Mouse (Mus musculus) stomach, embryonic 14.5 days (tissue): ENCODE results near the gene Sema4c. TPM values are rescaled to one million over a fixed set of nuclear protein-coding genes. Genes with fewer than 3 reads are reported as not detected.

Experiments
- ATAC-seq: fragments of 200-750 bp; cut with Nextera tagmentation; 2 replicates; pipeline ENCODE4 v1.8.0; 2017; ENCODE audit warnings: low read depth, moderate TSS enrichment; ENCODE audit not compliant: insufficient number of reproducible peaks, insufficient read depth, low FRiP score
- H3K27ac ChIP-seq: fragments of 300-500 bp; sonication (generic); 2 replicates; pipeline ENCODE4 v1.5.1; 2014; ENCODE audit warnings: mild to moderate bottlenecking, low read length, moderate library complexity, mixed read lengths
- H3K27me3 ChIP-seq: fragments of 300-500 bp; sonication (generic); 2 replicates; pipeline ENCODE4 v1.6.1; 2014; ENCODE audit warnings: low read length, control low read depth, mixed read lengths; ENCODE audit not compliant: control insufficient read depth, insufficient read depth
- H3K36me3 ChIP-seq: fragments of 300-500 bp; sonication (generic); 2 replicates; pipeline ENCODE4 v1.6.1; 2014; ENCODE audit warnings: mild to moderate bottlenecking, control low read depth, low read length, moderate library complexity, mixed read lengths; ENCODE audit not compliant: control insufficient read depth, insufficient read depth
- H3K4me1 ChIP-seq: fragments of 300-500 bp; sonication (generic); 2 replicates; pipeline ENCODE4 v1.6.1; 2014; ENCODE audit warnings: low read length, control low read depth, mixed read lengths; ENCODE audit not compliant: control insufficient read depth, insufficient read depth
- H3K4me2 ChIP-seq: fragments of 300-500 bp; sonication (generic); replicated peaks from 2 replicates; pipeline ENCODE4 v1.6.1; 2014; ENCODE audit warnings: low read depth, low read length, control low read depth
- H3K4me3 ChIP-seq: fragments of 300-500 bp; sonication (generic); 2 replicates; pipeline ENCODE4 v1.5.1; 2014; ENCODE audit warnings: low read depth, low read length, control low read depth
- H3K9ac ChIP-seq: fragments of 300-500 bp; sonication (generic); replicated peaks from 2 replicates; pipeline ENCODE4 v1.6.1; 2014; ENCODE audit warnings: low read depth, mild to moderate bottlenecking, control low read depth, low read length, moderate library complexity, mixed read lengths
- H3K9me3 ChIP-seq: fragments of 300-500 bp; sonication (generic); 2 replicates; pipeline ENCODE4 v1.6.1; 2016; ENCODE audit warnings: low read depth, low read length, control low read depth; ENCODE audit not compliant: control insufficient read depth
- WGBS: fragments of 180-500 bp; shearing (Covaris S2); extraction: QIAGEN DNeasy Blood & Tissue Kit; methylation state at CpG from one replicate; pipeline ENCODE4 v1.1.7; 2014; 5-methylcytosine and 5-hydroxymethylcytosine counted together
- microRNA-seq: library from miRNA; unstranded; fragments of <30 nt; microRNA quantifications from one replicate; pipeline ENCODE4, GENCODE M21; 2016
- polyA plus RNA-seq: library from polyadenylated mRNA; unstranded; fragments of >200 nt; fragmentation: Nextera tagmentation; extraction: Ambion mirVana; gene quantifications from 2 replicates; pipeline ENCODE4 v1.2.1, GENCODE M21; 2014

The Sema4c gene
- polyA plus RNA-seq, 1 experiment from 2014 or later, result 4.2 TPM

GRCm38 (mm10) chr1:36511289-36512021, 46.7 kb downstream of the Sema4c start, which contains the start of gene Cnnm3:
TSS of gene Cnnm3 (plus strand) at chr1:36511867.
- Histone ChIP-seq H3K27ac (peak within 1 kb of the TSS; percentile 99), H3K36me3 (peaks cover 5% of the 10 kb centered on the region; the same call in 1 of the 2 replicates), H3K4me2 (peak within 1 kb of the TSS; percentile 96), H3K9me3 (no peaks in the 10 kb centered on the region), H3K4me1 (peaks cover 19% of the 10 kb centered on the region), H3K27me3 (no peaks in the 10 kb centered on the region), H3K4me3 (peak within 1 kb of the TSS; percentile 82), H3K9ac (peak within 1 kb of the TSS; percentile 81)
- WGBS, result 1% methylated on average over 51 of the region's 51 CpGs
- peak; percentile 98 for ATAC-seq

DNA sequence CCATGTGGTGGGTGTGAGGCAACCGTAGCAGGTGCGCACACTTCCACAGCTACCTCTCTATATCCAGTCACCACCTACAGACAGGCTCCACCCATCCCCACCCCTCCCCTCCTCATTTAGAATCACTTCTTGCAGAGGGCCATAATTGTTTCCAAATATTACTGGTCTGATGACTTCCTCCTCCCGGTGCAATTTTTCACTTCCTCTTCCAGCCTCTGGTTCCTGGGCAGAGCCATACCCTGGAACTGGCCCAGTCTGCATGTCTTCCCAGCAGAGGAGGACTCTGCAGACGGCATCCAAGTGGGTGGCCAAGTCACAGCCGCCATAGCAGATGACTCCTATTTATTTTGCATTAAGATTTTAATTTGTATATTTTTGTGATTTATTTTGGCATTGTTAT, 49.9 kb downstream of the Sema4c start:
- Histone ChIP-seq H3K4me2 (no peak overlapping the region), H3K27me3 (no peaks in the 10 kb centered on the region), H3K27ac (no peak overlapping the region), H3K9me3 (no peaks in the 10 kb centered on the region), H3K9ac (no peak overlapping the region), H3K4me3 (no peak overlapping the region), H3K36me3 (peaks cover 5% of the 10 kb centered on the region; the same call in 1 of the 2 replicates), H3K4me1 (peaks cover 4% of the 10 kb centered on the region)
- WGBS, result 76% methylated on average over 5 of the region's 5 CpGs
- ATAC-seq, result no peak

DNA sequence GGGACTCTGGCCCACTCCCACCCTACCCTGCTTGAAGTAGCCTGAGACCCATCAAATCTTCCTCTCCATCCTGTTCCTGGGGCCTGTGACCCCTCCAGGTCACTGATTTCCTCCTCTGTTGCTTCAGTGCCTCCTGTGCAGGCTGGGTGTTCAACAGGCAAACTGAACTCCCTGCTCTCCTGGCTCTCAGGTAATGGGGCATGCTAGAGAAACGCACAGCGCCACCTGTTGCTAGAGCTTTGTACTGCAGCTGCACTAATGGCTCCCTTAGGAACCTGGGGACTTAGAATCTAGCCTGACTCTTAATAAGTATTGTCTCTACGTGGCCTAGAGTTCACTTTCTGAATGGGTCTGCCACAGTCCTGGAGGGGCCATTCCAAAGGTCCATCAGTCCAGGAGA, 56.9 kb downstream of the Sema4c start:
- WGBS, result 7% methylated on average over 3 of the region's 3 CpGs
- no peak overlapping the region for H3K27ac ChIP-seq
- no peak for ATAC-seq

More for the DNA sequence above, 56.9 kb downstream of the Sema4c start:
- H3K4me1 ChIP-seq, result no peaks in the 10 kb centered on the region
- H3K4me3 ChIP-seq, result no peak overlapping the region
- no peaks in the 10 kb centered on the region for H3K9me3 ChIP-seq
- peaks cover 3% of the 10 kb centered on the region for H3K36me3 ChIP-seq
- H3K4me2 ChIP-seq, result no peak overlapping the region
- no peaks in the 10 kb centered on the region for H3K27me3 ChIP-seq
- H3K9ac ChIP-seq, result no peak overlapping the region

Small RNA genes lying within 50 kb of the gene (microRNA-seq; reads per million reads assigned to microRNA genes)
- not detected for gene Gm47280

Other genes starting within 250 kb of the Sema4c start
- 44.7 and 45.1 TPM in 2 replicates for gene Kansl3, start 189.2 kb downstream of the Sema4c start, polyA plus RNA-seq
- 0.61 and 0.77 TPM in 2 replicates for gene Fer1l5, start 186.1 kb downstream of the Sema4c start, polyA plus RNA-seq
- gene Lman2l, start 113.1 kb downstream of the Sema4c start, polyA plus RNA-seq, result 31.9 and 35.0 TPM in 2 replicates
- 14.1 and 14.4 TPM in 2 replicates for gene Cnnm4, start 86.7 kb downstream of the Sema4c start, polyA plus RNA-seq
- gene Cnnm3, start 46.5 kb downstream of the Sema4c start, polyA plus RNA-seq, result 6.2 and 8.4 TPM in 2 replicates
- gene Ankrd23, start 21.5 kb downstream of the Sema4c start, polyA plus RNA-seq, result 16.8 and 19.4 TPM in 2 replicates
- 0.39 TPM in 1 of 2 replicates, not detected in the other for gene Gm42417, start 18.9 kb downstream of the Sema4c start, polyA plus RNA-seq
- gene Ankrd39, start 10.9 kb downstream of the Sema4c start, polyA plus RNA-seq, result 26.2 and 30.4 TPM in 2 replicates
- 0.74 and 1.1 TPM in 2 replicates for gene Fam178b, start 124.8 kb upstream of the Sema4c start, polyA plus RNA-seq
- gene Cox5b, start 133.1 kb upstream of the Sema4c start, polyA plus RNA-seq, result 613 and 651 TPM in 2 replicates
- gene 4933424G06Rik, start 151.8 kb upstream of the Sema4c start, polyA plus RNA-seq, result not detected in 2 replicates
- 86.9 and 91.3 TPM in 2 replicates for gene Actr1b, start 156.1 kb upstream of the Sema4c start, polyA plus RNA-seq
- 0.29 and 0.78 TPM in 2 replicates for gene Zap70, start 203.4 kb upstream of the Sema4c start, polyA plus RNA-seq